Mouse (Mus musculus): Measurements from ENCODE around the gene Usp3. TPM values are rescaled to one million over a fixed set of nuclear protein-coding genes. Genes with fewer than 3 reads are reported as not detected.

The Usp3 gene
- total and polyA plus RNA-seq, 3 experiments: 7.2 to 20.7 (median 20.6) TPM

GRCm38 (mm10) chr9:66518901-66519300 is 74.0 kb downstream of the Usp3 start:
- no peaks in the 10 kb centered on the region for H3K79me2 ChIP-seq (replicated peaks; ENCODE audit: control insufficient read depth, insufficient read depth, low read length)
- H3K4me1 ChIP-seq (ENCODE audit: control insufficient read depth, insufficient read depth, low read length): no peaks in the 10 kb centered on the region
- no peak for DNase-seq
- H3K36me3 ChIP-seq (ENCODE audit: control insufficient read depth, insufficient read depth, low read length): peaks cover 2% of the 10 kb centered on the region; the same call in 1 of the 2 replicates
- H3K27me3 ChIP-seq (ENCODE audit: control insufficient read depth, insufficient read depth, low read length): no peaks in the 10 kb centered on the region
- intact Hi-C loops (cut with DNase I): no loop called here
- no peak for TF ChIP-seq POLR2A (IDR thresholded peaks at IDR 0.05; ENCODE audit: insufficient read depth, low read depth, low read length)
- H3K9ac ChIP-seq (ENCODE audit: low read depth, low read length): no peak overlapping the region
- no peak overlapping the region for H3K27ac ChIP-seq
- H3K4me3 ChIP-seq: no peak overlapping the region
- 44% methylated on average over 5 of the region's 5 CpGs for WGBS

- peaks cover 2% of the 10 kb centered on the region; the same call in 1 of the 2 replicates for H3K36me3 ChIP-seq (ENCODE audit: control insufficient read depth, insufficient read depth, low read length)
- no peak overlapping the region for H3K9ac ChIP-seq (ENCODE audit: low read depth, low read length)
- no peak overlapping the region for H3K4me3 ChIP-seq
- H3K79me2 ChIP-seq (replicated peaks; ENCODE audit: control insufficient read depth, insufficient read depth, low read length): no peaks in the 10 kb centered on the region
- intact Hi-C loops (cut with DNase I): no loop called here
- no peak for TF ChIP-seq EP300 (IDR thresholded peaks at IDR 0.05; ENCODE audit: insufficient read depth, low read depth, low read length)
- no peak for TF ChIP-seq POLR2A (IDR thresholded peaks at IDR 0.05; ENCODE audit: insufficient read depth, low read depth, low read length)
- TF ChIP-seq CTCF (IDR thresholded peaks at IDR 0.05): no peak
- peaks cover 2% of the 10 kb centered on the region; the same call in 1 of the 2 replicates for H3K4me1 ChIP-seq (ENCODE audit: control insufficient read depth, insufficient read depth, low read length)
- no peaks in the 10 kb centered on the region for H3K27me3 ChIP-seq (ENCODE audit: control insufficient read depth, insufficient read depth, low read length)
- DNase-seq: no peak
- H3K27ac ChIP-seq: no peak overlapping the region
- 87% methylated on average over 5 of the region's 5 CpGs for WGBS
Measured at GRCm38 (mm10) chr9:66518251-66518650, 74.7 kb downstream of the Usp3 start.

- no peak for TF ChIP-seq CTCF (IDR thresholded peaks at IDR 0.05)
- H3K9ac ChIP-seq (ENCODE audit: low read depth, low read length): no peak overlapping the region
- H3K27me3 ChIP-seq (ENCODE audit: control insufficient read depth, insufficient read depth, low read length): no peaks in the 10 kb centered on the region
- H3K36me3 ChIP-seq (ENCODE audit: control insufficient read depth, insufficient read depth, low read length): peaks cover 2% of the 10 kb centered on the region; the same call in 1 of the 2 replicates
- 92% methylated on average over 10 of the region's 10 CpGs for WGBS
- H3K4me3 ChIP-seq: no peak overlapping the region
- peaks cover 2% of the 10 kb centered on the region; the same call in 1 of the 2 replicates for H3K4me1 ChIP-seq (ENCODE audit: control insufficient read depth, insufficient read depth, low read length)
- no peaks in the 10 kb centered on the region for H3K79me2 ChIP-seq (replicated peaks; ENCODE audit: control insufficient read depth, insufficient read depth, low read length)
- DNase-seq: no peak
- no peak overlapping the region for H3K27ac ChIP-seq
- intact Hi-C loops (cut with DNase I): no loop called here
Measured at GRCm38 (mm10) chr9:66517746-66518145, 75.2 kb downstream of the Usp3 start.

GRCm38 (mm10) chr9:66516296-66516940 is 76.5 kb downstream of the Usp3 start:
- TF ChIP-seq CTCF (IDR thresholded peaks at IDR 0.05) (no peak), POLR2A (IDR thresholded peaks at IDR 0.05; ENCODE audit: insufficient read depth, low read depth, low read length) (0 out of 2 replicates have a peak, but pooled peaks have one; percentile 22)
- H3K4me3 ChIP-seq: no peak overlapping the region
- H3K36me3 ChIP-seq (ENCODE audit: control insufficient read depth, insufficient read depth, low read length): peaks cover 2% of the 10 kb centered on the region; the same call in 1 of the 2 replicates
- H3K27ac ChIP-seq: no peak overlapping the region
- H3K79me2 ChIP-seq (replicated peaks; ENCODE audit: control insufficient read depth, insufficient read depth, low read length): no peaks in the 10 kb centered on the region
- peaks cover 4% of the 10 kb centered on the region for H3K4me1 ChIP-seq (ENCODE audit: control insufficient read depth, insufficient read depth, low read length)
- no peaks in the 10 kb centered on the region for H3K27me3 ChIP-seq (ENCODE audit: control insufficient read depth, insufficient read depth, low read length)
- peak in 1 of 2 experiments; percentile 18 for DNase-seq
- 73% methylated on average over 6 of the region's 6 CpGs for WGBS
- H3K9ac ChIP-seq (ENCODE audit: low read depth, low read length): no peak overlapping the region
- intact Hi-C loops (cut with DNase I): no loop called here

GRCm38 (mm10) chr9:66515680-66516210 is 77.2 kb downstream of the Usp3 start:
- H3K27me3 ChIP-seq (ENCODE audit: control insufficient read depth, insufficient read depth, low read length): no peaks in the 10 kb centered on the region
- no peak overlapping the region for H3K27ac ChIP-seq
- TF ChIP-seq EP300 (IDR thresholded peaks at IDR 0.05; ENCODE audit: insufficient read depth, low read depth, low read length) (no peak), POLR2A (IDR thresholded peaks at IDR 0.05; ENCODE audit: insufficient read depth, low read depth, low read length) (no peak), CTCF (IDR thresholded peaks at IDR 0.05) (no peak)
- no peak overlapping the region for H3K9ac ChIP-seq (ENCODE audit: low read depth, low read length)
- H3K4me1 ChIP-seq (ENCODE audit: control insufficient read depth, insufficient read depth, low read length): peaks cover 6% of the 10 kb centered on the region
- no peak overlapping the region for H3K4me3 ChIP-seq
- whole genome bisulfite sequencing: 83% methylated on average over 10 of the region's 10 CpGs
- intact Hi-C loops (cut with DNase I): no loop called here
- DNase-seq: peak in 1 of 2 experiments; percentile 6
- H3K79me2 ChIP-seq (replicated peaks; ENCODE audit: control insufficient read depth, insufficient read depth, low read length): no peaks in the 10 kb centered on the region
- H3K36me3 ChIP-seq (ENCODE audit: control insufficient read depth, insufficient read depth, low read length): peaks cover 2% of the 10 kb centered on the region; the same call in 1 of the 2 replicates

- Histone ChIP-seq H3K9ac (ENCODE audit: low read depth, low read length) (peak overlapping the region; percentile 23), H3K27ac (peak overlapping the region; percentile 97), H3K4me1 (ENCODE audit: control insufficient read depth, insufficient read depth, low read length) (peaks cover 10% of the 10 kb centered on the region), H3K4me3 (no peak overlapping the region), H3K36me3 (ENCODE audit: control insufficient read depth, insufficient read depth, low read length) (no peaks in the 10 kb centered on the region; the same call in 1 of the 2 replicates), H3K79me2 (replicated peaks; ENCODE audit: control insufficient read depth, insufficient read depth, low read length) (no peaks in the 10 kb centered on the region), H3K27me3 (ENCODE audit: control insufficient read depth, insufficient read depth, low read length) (no peaks in the 10 kb centered on the region)
- TF ChIP-seq POLR2A (IDR thresholded peaks at IDR 0.05; ENCODE audit: insufficient read depth, low read depth, low read length) (no peak), EP300 (IDR thresholded peaks at IDR 0.05; ENCODE audit: insufficient read depth, low read depth, low read length) (no peak), CTCF (IDR thresholded peaks at IDR 0.05) (no peak)
- DNase-seq: no peak
- WGBS: 26% methylated on average over 2 of the region's 2 CpGs
- intact Hi-C loops (cut with DNase I): no loop called here
Measured at GRCm38 (mm10) chr9:66515115-66515514, 77.8 kb downstream of the Usp3 start.
